Mouse (Mus musculus) liver, adult 2 months (tissue): ENCODE results near the gene Terb1.

Source experiments
- CTCF ChIP-seq: fragments of 200-500 bp; IDR thresholded peaks from 2 replicates; pipeline ENCODE4 v1.5.1; 2011; ENCODE audit warnings: low read depth, low read length, control low read depth
- POLR2A ChIP-seq: fragments of 200-500 bp; IDR thresholded peaks from 2 replicates; pipeline ENCODE4 v1.6.1; 2011; ENCODE audit warnings: low read length, control low read depth; ENCODE audit not compliant: insufficient read depth; ENCODE audit errors: extremely low read depth

GRCm38 (mm10) chr8:104406340-104407128 lies 103.2 kb downstream of the Terb1 start:
- TF ChIP-seq POLR2A: no peak
- TF ChIP-seq CTCF: no peak
